Mouse (Mus musculus): ENCODE measurements around the gene Caln1. TPM values are rescaled to one million over a fixed set of nuclear protein-coding genes. Genes with fewer than 3 reads are reported as not detected.

Gene Caln1
- total and polyA plus RNA-seq, 3 experiments: not detected

- Histone ChIP-seq H3K4me1 (ENCODE audit: control insufficient read depth in 1 of 2, insufficient read depth in 2 of 2, low read length in 2 of 2) (no peaks in the 10 kb centered on the region), H3K4me3 (ENCODE audit: control insufficient read depth in 1 of 2, insufficient read depth in 1 of 2, low read depth in 2 of 2, low read length in 2 of 2) (no peak overlapping the region), H3K79me2 (ENCODE audit: control insufficient read depth, insufficient read depth, low read length, poor library complexity) (no peaks in the 10 kb centered on the region), H3K27me3 (ENCODE audit: control insufficient read depth in 1 of 2, insufficient read depth in 2 of 2, low read length in 2 of 2) (no peaks in the 10 kb centered on the region), H3K9me3 (replicated peaks; ENCODE audit: insufficient read depth, low read length) (no peaks in the 10 kb centered on the region), H3K9ac (ENCODE audit: control insufficient read depth, low read depth, low read length, poor library complexity, severe bottlenecking) (no peak overlapping the region), H3K27ac (ENCODE audit: control insufficient read depth, low read depth, low read length) (no peak overlapping the region), H3K36me3 (ENCODE audit: control insufficient read depth in 1 of 2, insufficient read depth in 2 of 2, low read length in 2 of 2) (no peaks in the 10 kb centered on the region)
- DNase-seq (ENCODE audit: low read depth, low spot score): peak; percentile 8
- TF ChIP-seq ZKSCAN1 (IDR thresholded peaks at IDR 0.05; ENCODE audit: low read depth, low read length) (no peak), CTCF (IDR thresholded peaks at IDR 0.05 in 2 of 3, conservative IDR thresholded peaks at IDR 0.05 in 1 of 3; ENCODE audit: control insufficient read depth in 1 of 3, insufficient read depth in 1 of 3, low read depth in 2 of 3, low read length in 3 of 3, poor library complexity in 1 of 3, severe bottlenecking in 1 of 3) (peak in 2 of 3 experiments; percentile 6 to 40; a peak in 2 of 6 replicates)
Measured at GRCm38 (mm10) chr5:130718385-130718784, 349.1 kb downstream of the Caln1 start.

GRCm38 (mm10) chr5:130742171-130742570 lies 372.9 kb downstream of the Caln1 start:
- Histone ChIP-seq H3K36me3 (ENCODE audit: control insufficient read depth in 1 of 2, insufficient read depth in 2 of 2, low read length in 2 of 2) (no peaks in the 10 kb centered on the region), H3K4me1 (ENCODE audit: control insufficient read depth in 1 of 2, insufficient read depth in 2 of 2, low read length in 2 of 2) (no peaks in the 10 kb centered on the region), H3K27ac (ENCODE audit: control insufficient read depth, low read depth, low read length) (no peak overlapping the region), H3K79me2 (ENCODE audit: control insufficient read depth, insufficient read depth, low read length, poor library complexity) (no peaks in the 10 kb centered on the region), H3K27me3 (ENCODE audit: control insufficient read depth in 1 of 2, insufficient read depth in 2 of 2, low read length in 2 of 2) (no peaks in the 10 kb centered on the region), H3K9ac (ENCODE audit: control insufficient read depth, low read depth, low read length, poor library complexity, severe bottlenecking) (no peak overlapping the region), H3K9me3 (replicated peaks; ENCODE audit: insufficient read depth, low read length) (no peaks in the 10 kb centered on the region), H3K4me3 (ENCODE audit: control insufficient read depth in 1 of 2, insufficient read depth in 1 of 2, low read depth in 2 of 2, low read length in 2 of 2) (no peak overlapping the region)
- TF ChIP-seq ETS1 (IDR thresholded peaks at IDR 0.05; ENCODE audit: low read depth, low read length): no peak
- no peak for TF ChIP-seq MXI1 (IDR thresholded peaks at IDR 0.05; ENCODE audit: low read depth, low read length)
- no peak for TF ChIP-seq RCOR1 (IDR thresholded peaks at IDR 0.05; ENCODE audit: low read depth, low read length)
- no peak for TF ChIP-seq CHD1 (IDR thresholded peaks at IDR 0.05; ENCODE audit: low read depth, low read length)
- TF ChIP-seq TBP (IDR thresholded peaks at IDR 0.05; ENCODE audit: low read depth, low read length): no peak
- no peak for TF ChIP-seq BHLHE40 (IDR thresholded peaks at IDR 0.05; ENCODE audit: borderline replicate concordance, low read depth, low read length)
- TF ChIP-seq USF2 (IDR thresholded peaks at IDR 0.05; ENCODE audit: borderline replicate concordance in 1 of 2, insufficient read depth in 1 of 2, low read depth in 1 of 2, low read length in 2 of 2): no peak
- no peak for TF ChIP-seq NRF1 (IDR thresholded peaks at IDR 0.05; ENCODE audit: insufficient read depth, low read depth, low read length, poor library complexity, severe bottlenecking)
- no peak for TF ChIP-seq CTCF (IDR thresholded peaks at IDR 0.05 in 2 of 3, conservative IDR thresholded peaks at IDR 0.05 in 1 of 3; ENCODE audit: control insufficient read depth in 1 of 3, insufficient read depth in 1 of 3, low read depth in 2 of 3, low read length in 3 of 3, poor library complexity in 1 of 3, severe bottlenecking in 1 of 3)
- no peak for TF ChIP-seq POLR2A (IDR thresholded peaks at IDR 0.05; ENCODE audit: control insufficient read depth in 1 of 2, insufficient read depth in 1 of 2, low read depth in 1 of 2, low read length in 2 of 2, poor library complexity in 1 of 2)
- TF ChIP-seq EP300 (IDR thresholded peaks at IDR 0.05; ENCODE audit: low read depth in 1 of 2, low read length in 2 of 2): no peak
- TF ChIP-seq HCFC1 (IDR thresholded peaks at IDR 0.05; ENCODE audit: low read depth, low read length): no peak
- no peak for TF ChIP-seq MYC (IDR thresholded peaks at IDR 0.05; ENCODE audit: low read depth, low read length)
- TF ChIP-seq ZKSCAN1 (IDR thresholded peaks at IDR 0.05; ENCODE audit: low read depth, low read length): no peak
- TF ChIP-seq JUND (IDR thresholded peaks at IDR 0.05; ENCODE audit: low read depth, low read length): no peak
- TF ChIP-seq MAZ (IDR thresholded peaks at IDR 0.05; ENCODE audit: low read depth, low read length): no peak
- no peak for TF ChIP-seq ZNF384 (IDR thresholded peaks at IDR 0.05; ENCODE audit: low read depth, low read length)
- TF ChIP-seq POLR2AphosphoS2 (IDR thresholded peaks at IDR 0.05; ENCODE audit: low read length): no peak
- TF ChIP-seq TCF12 (IDR thresholded peaks at IDR 0.05; ENCODE audit: low read depth, low read length): no peak
- no peak for TF ChIP-seq NELFE (IDR thresholded peaks at IDR 0.05; ENCODE audit: low read depth, low read length)
- no peak for DNase-seq (ENCODE audit: low read depth, low spot score)
